Mouse (Mus musculus): ENCODE measurements around the gene Rgs10.

The Rgs10 gene

DNA sequence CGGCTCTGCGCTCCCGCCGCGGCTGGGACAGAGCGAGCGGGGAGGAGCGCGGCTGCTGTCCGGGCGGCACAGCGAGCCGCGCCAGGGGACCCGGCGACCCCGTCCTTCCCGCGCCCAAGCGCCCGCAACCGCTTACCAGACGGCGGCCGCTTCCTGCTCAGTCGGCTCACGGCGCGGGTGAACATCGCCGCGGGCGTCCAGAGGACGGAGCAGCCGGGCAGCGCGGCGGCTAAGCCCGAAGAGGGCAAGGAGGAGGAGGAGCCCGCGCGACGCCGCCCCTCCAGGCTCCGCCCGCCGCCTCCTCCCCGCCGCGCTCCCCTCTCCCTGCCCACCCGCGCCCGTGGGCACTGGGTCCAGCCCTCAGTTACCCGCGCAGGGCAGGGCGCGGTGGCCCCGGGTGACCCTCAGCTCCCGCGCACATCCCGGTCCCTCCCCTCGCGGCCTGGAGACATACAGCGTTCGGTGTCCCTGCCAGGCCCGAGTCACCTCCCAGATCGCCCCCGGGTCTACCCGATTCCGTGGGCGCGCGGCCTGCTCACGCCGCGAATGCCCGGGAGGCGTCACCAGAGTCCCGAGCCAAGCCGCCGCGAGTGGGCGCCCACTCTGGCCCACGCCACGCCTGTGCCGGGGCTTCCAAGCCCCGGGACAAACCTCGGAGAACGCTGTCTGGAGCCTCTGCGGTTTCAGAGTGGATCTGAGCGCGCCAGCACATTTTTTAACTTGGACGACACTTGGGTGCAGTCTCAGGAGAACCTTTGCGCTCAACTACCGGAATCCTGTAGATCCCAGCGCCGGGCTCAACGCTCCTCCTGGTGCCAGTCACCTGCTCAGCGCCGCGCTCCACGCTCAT lies at the start of gene Rgs10:
Gene Rgs10, minus strand, starts transcription at position 829 of the 850 bp plus-strand sequence.
- in situ Hi-C loops (cut with MboI, MseI): no loop called here

DNA sequence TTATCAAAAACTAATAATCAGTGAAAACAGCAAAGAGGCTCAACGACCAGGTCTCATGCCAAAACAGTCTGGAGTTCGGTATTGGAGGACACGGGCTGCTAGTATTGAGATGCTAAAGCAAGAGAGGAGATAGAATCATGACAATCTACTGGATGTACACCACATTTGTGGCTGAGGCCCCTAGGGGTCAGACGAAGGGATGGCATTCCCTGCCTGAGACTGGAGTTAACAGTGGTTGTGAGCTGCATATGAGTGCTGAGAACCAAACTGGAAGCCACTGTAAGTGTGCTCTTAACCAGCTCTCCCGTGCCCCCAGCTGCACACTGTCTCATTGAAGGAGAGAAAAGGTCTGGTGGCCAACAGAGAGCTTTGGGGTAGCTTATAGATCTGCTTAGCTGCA lies 43.8 kb upstream of the Rgs10 start:
- in situ Hi-C loops (cut with MboI, MseI): loop anchor here (5.0 kb wide), 1 partner anchor 85 kb away; no protein-coding TSS in a partner anchor

DNA sequence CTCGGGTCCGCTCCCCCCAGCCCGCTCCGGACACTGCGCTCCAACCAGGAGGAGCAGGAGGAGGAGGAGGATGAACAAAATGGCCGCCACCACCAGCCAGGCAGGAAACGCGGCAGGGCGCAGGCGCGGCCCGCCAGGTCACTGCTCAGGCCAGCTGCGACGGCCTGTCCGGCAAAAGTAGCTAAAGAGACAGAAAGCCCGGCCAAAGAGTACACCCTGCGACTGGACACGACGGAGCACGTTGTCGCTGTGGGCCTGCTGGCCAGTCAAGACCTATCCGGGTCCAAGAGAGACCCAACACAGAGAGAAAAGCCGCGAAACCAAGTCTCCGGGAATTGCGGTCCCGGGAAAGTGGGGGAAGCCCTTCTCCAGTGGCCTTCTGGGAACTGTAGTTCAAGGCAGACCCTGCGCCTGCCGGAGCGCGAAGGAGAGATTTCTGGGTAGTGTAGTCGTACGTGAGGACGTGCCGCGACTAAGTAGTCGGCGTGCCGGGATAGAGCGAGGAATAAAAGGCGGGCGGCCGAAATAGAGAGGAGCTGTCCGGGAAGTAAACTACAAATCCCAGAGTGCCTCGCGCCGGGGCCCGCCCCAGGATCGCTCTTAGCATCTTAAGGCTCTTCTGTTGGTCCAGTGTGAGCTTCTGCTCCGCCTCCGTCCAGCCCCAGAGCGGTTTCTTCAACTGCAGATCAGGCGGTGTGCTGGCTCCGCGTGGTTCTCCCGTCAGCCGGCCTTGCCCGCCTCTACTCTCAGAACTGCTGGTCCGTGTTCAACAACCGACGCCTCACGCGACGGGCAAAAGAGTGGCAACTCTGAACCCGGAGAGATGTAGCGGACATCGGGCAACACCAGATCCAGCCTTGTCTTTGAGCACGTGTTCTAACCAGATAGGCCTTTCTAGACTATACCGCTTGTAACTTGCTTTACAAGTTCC lies 43.0 kb upstream of the Rgs10 start, which contains the start of gene Tial1:
Gene Tial1, minus strand, starts transcription at position 433 of the 931 bp plus-strand sequence.
- in situ Hi-C loops (cut with MboI, MseI): loop anchor here (5.0 kb wide), 1 partner anchor 84 kb away; no protein-coding TSS in a partner anchor

DNA sequence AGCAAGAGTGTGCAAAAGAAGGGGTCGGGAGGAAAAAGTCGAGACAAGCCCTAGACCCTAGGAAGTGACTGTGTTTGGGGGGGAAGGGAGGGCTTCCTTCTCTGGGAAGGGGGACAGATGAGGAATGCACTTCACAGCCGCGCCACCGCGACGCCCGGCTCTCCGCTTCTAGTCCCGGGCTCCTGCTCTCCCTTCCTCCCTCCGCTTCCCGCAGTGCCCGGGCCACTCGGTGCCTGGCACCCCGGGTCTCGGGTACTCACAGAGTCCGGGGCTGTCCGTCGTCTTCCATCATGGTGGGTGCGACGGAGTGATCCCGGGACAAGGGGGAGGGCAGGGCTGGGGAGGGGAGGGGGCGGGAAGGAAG lies 42.3 kb upstream of the Rgs10 start:
- in situ Hi-C loops (cut with MboI, MseI): loop anchor here (5.0 kb wide), 1 partner anchor 84 kb away; no protein-coding TSS in a partner anchor

DNA sequence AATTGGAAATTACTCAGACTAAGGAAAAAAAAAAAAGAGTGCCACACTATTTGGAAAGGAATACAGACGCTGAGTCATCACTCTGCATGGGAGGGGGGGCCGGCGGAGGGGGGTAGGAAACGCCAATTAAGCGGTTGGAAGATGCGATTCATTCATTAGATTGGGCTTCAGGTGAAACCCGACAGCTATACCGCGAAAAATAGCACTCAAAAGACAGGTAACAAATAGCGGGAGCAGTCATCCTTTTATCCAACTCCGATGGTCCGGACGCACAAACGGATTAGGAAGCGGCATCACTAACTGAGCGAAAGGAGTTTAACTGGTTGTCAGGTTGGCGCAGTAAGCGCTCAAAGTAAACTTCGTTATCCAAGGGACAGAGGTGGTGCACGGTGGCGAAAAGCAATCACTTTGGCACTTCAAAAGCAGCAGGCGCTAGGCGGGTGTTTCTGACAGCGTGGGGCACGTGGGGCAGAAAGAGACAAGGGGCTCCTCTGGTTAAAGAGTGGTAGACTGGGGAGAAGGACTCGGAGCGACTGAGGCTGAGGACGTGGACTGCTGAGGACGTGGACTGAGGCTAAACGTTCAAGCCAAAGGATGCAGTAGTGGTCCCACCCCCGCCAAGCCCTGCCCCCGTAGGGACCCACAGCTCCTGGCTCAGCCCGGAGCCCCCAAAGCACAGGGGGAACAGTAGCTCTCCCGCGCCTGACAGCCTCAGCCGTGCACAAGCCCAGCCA lies 41.7 kb upstream of the Rgs10 start:
- in situ Hi-C loops (cut with MboI, MseI): loop anchor here (5.0 kb wide), 1 partner anchor 83 kb away; no protein-coding TSS in a partner anchor

DNA sequence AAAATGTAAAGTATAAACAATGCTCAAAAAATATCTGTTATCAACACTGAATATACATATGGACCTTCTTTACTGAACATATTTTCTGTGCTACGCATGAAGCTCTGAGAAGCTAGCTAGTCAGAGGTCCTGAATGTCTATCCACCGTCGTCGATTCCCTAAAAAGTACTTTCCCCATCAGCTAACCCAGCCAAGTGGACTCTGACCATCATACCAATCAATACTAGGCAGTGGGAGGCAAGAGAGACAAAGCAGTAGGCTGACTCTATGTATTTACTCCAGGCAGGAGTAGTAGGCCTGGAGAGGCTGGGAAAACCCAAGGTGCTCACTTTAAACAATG lies 41.2 kb upstream of the Rgs10 start:
- in situ Hi-C loops (cut with MboI, MseI): loop anchor here (5.0 kb wide), 1 partner anchor 82 kb away; no protein-coding TSS in a partner anchor

DNA sequence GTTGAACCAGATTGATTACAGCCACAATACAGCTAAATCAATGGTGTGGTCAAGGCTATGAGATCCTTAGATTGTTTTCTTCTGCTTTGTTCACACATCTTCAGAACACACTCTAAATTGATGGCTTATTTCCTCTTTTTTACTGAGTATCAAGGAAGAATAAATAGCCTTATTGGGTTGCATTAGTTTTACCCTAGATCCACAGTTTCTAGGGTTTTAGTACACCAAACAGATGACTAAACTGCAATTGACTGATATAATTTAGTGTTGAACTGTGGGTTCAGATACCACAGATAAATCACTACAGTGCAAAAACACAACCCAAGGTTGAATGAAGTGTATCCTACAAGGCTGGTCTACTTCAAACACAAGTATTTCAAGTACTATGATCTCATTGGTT lies 39.5 kb upstream of the Rgs10 start:
- in situ Hi-C loops (cut with MboI, MseI): no loop called here

DNA sequence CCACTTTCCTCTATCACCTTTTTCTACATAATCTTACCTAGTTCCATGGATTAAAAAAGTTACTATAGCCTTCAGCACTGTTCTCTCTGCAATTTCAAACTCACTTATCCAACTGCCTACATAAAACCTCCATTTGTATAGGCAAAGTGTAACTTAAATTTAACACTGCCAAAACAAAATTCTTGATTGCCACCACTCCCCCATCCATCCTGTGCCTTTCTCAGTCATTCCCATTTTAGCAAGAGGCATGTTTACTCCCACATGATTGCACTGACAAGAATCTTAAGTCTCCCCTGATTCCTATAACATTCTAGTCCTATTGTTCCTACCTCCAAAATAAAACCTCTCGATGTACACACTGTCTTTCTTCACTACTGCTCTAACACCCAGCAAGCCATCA lies 34.2 kb upstream of the Rgs10 start:
- in situ Hi-C loops (cut with MboI, MseI): loop anchor here (5.0 kb wide), 1 partner anchor 250 kb away; no protein-coding TSS in a partner anchor

DNA sequence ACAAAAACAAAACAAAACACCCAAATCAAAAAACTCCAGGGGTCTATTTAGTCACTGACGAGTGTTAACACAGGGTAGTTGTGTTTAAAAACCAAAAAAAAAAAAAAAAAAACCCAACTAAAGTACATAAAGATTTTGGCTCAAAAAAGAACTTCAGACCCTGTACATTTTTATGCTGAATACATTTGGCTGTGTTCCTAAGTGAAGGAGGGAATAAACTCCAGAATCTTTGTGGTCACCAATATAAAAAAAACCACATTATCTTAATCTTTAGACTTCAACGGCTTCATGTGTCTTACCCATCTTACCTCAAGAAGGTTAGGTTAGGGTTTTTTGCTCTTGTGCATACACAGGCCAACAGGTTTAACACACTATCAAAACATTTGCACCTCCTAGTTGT lies 22.0 kb upstream of the Rgs10 start:
- in situ Hi-C loops (cut with MboI, MseI): no loop called here

DNA sequence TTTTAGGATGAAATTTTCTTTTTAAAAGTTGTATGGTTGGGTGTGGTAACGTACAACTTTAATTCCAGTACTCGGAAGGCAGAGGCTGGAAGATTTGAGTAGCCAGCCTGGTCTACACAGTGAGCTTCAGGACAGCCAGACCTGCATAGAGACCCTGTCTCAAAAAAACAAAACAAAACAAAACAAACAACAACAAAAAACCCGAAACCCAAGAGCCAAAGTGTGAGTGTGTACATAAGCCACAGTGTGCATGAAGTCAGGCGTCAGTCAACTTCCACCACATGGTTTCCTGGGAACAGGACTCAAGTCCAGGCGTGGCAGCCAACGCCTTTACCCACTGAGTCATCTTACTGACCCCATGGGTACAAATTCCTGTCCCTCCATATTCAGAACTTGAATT lies 20.7 kb upstream of the Rgs10 start:
- in situ Hi-C loops (cut with MboI, MseI): no loop called here

DNA sequence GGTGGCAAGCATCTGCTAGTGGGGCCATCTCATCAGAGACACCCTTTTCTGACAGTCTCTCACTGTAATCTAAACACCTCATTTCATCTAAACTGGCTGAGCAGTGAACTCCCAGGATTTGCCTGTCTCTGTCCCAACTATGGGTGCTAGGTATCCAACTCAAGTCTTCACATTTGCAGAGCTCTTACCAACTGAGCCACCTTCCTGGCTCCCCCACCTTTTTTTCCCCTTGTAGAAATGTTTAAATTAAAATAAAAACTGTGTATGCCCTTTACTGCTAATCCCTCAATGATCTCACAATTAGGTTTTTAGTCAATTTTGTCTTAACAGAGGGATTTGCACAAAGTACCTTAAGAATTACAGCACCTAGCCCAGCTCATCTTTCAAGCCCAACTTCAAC lies 19.6 kb upstream of the Rgs10 start:
- in situ Hi-C loops (cut with MboI, MseI): no loop called here

DNA sequence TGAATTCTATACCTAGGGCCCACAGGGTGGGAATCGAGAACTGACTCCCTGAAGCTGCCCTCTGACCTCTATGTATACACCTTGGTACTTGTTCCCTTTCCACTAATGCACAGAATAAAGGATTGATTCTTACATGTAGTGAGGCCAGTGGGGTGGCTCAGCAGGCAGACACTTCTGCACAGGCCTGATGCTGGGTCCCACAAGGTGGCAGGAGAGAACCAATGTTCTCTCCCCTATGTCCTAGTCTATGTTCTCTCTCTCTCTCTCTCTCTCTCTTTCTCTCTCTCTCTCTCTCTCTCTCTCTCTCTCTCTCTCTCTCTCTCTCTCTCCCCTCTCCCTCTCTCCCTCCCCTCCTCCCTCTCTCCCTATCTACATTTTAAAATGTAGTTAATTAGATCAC lies 14.7 kb upstream of the Rgs10 start:
- in situ Hi-C loops (cut with MboI, MseI): no loop called here

DNA sequence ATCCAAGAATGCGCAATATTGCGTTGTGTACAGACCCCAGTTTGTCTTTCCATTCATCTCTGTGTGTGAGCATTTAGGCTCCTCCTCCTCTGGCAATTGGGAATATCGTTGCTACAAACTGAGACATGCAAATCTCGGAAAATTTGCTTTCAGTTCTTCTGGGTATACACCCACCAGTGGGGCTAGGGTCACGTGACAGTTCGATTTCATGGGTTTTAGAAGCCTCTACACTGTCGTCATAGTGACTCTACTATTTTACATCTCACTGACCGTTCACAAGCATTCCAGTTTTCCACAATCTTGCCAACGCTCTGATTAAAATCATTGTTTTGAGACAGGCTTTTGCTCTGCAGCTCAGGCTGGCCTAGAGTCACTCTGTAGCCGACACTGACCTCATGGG lies 14.0 kb upstream of the Rgs10 start:
- in situ Hi-C loops (cut with MboI, MseI): no loop called here

DNA sequence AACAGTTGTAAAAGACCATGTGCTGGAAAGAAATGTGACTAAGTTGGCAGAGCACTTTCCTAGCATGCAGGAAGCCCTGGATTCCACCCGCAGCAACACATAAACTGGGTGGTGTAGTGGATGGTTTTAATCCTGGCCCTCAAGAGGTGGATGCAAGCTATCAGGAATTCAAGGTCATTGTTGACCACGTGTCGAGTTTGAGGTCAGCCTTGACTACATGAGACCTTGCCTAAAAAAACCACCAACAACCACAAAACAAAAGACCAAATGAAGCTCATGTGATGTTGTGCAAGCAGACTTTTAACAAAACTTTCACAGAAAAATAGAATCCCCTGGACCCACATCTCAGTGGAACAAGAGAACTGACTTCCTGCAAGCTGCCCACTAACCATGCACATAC lies 3.9 kb upstream of the Rgs10 start:
- in situ Hi-C loops (cut with MboI, MseI): no loop called here

DNA sequence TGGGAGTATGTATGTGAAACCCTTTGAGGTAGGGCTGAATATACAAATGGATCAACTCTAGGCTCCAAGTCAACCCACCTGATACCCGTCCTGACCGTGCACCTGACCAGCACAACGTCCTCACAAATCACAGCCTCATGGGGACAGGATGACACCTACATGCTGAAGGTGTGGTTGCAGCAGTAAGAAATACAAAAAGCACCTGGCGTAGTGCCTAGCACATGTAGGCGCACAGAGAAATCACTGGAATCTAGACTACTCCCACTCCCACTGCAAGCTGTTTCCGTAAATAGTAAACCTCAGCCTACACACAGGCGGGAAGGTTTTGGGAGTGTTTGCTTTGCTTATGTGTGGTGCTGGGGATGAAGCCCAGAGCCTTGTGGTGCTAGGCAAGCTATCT lies 3.1 kb upstream of the Rgs10 start:
- in situ Hi-C loops (cut with MboI, MseI): no loop called here

DNA sequence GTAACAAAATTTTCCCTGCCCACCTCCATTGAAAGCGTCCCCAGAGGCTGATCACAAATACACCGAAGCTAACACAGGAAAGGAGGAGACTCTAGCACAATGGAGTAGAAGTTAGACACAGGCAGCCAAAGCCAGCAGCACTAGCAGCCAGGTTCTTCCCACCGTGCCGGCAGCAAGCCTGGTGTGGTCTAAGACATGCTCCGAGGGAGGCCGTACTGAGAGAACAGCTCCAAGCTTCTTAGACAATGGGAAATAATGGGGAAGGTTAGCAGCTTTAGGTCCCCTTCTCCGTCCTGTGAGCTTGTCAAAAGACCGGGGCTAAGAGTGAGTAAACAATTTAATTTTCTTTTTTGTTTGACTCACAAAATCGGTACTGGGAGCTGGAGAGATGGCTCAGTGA lies 1.1 kb upstream of the Rgs10 start:
- in situ Hi-C loops (cut with MboI, MseI): no loop called here

DNA sequence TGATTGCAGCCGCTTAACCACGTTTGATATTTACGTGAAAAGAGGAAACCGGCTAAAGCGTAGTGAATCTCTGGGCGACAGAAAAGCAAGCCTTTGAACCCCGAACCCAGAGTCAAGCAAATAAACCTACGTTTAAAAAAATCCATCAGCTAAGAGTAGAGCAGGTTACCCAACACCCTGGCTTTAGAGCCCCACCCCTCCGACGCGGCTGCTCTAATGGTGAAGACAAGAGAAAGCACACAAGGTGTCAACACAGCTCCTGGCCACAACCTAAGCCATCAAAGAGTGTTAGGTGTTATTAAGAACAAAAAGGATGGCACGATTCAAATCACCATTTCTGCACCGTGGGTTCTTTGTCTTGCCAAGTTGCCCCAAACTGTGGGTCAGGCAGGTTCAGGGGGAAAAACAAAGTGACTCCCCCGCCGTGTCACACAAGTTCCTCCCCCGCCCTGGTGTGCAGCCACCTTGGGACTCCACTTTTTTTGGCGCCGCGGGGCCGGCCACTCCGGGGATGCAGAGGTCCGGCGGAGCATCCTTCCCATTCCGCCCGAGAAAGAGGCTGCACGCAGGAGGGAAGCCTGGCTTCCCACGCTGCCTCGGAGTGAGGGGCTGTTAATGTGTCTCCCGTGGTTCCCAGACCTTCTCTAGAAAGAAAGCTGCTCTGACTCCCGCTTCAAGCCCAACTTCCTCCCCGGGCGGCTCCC lies 1.2 kb downstream of the Rgs10 start:
- in situ Hi-C loops (cut with MboI, MseI): no loop called here

DNA sequence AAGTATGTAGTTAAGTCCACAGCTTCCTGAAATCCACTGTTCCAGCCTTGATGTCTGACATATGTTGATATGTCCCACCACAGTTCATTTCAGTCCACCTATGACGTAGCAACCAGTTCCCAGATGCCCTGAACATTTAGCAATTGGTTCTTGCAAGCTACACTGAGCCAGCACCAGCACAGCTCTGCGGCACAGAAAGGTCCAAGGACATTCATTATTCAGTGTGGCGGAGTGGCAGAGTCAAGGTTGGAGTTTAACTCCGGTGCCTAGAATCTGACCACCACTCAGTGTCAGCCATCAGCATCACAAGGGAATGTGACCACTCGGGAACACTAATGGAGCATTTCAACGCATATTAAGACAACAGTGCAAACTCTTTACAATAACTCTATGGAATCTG lies 1.9 kb downstream of the Rgs10 start:
- in situ Hi-C loops (cut with MboI, MseI): no loop called here

DNA sequence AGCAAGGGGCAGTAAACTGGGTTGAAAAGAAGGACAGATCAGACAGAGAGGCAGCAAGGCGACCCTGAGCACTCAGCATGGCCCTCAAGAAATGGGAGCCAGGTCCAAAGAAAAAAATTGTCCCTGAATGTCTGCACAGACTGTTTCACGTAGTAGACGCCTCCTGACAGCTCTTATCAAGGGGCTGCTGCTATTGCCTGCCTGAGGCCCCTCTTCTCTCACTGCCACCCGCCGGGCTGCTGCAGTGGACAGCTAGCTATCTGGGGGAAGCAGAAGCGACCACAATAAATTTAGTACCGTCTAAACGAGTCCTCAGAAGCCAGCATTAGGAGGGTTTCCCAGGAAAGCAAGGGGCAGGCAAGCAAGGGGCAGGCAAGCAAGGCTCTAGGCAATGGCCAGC lies 4.1 kb downstream of the Rgs10 start:
- in situ Hi-C loops (cut with MboI, MseI): loop anchor here (5.0 kb wide), 1 partner anchor 37 kb away; no protein-coding TSS in a partner anchor

DNA sequence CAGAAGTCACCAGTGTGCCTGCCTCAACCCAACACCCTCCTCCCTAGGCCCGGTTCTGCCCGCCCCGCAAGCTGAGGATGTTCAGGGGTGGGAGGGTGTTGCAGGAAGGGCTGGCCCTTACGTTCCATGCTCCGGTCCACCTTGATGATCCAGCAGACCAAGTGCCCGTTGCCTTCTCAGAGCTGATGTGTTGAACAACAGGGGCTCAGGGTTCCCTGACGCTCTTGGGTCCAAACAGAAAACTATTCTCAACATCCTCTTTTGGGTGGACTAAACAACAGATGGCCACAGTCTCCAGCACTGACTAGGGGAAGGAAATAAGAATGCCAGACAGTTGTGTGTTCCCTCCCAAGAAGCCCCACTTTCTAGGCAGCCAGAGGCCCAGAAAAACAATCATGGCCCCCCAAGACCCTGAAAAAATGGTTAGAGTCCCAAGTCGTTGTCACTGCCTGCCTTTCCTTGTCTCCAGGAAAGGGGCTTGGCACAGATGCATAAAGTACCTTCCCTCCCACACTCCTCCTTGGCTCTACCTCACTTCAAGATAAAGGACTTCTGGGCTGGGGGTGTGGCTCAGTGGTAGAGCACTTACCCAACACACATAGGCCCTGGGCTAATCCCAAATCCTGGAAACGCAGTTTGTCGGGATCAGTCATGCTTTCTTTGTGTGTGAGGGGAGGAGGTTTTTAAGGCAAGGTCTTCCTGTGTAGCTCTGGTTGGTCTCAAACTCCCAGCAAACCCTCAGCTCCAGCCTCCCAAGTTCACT lies 6.3 kb downstream of the Rgs10 start:
- in situ Hi-C loops (cut with MboI, MseI): loop anchor here (5.0 kb wide), 1 partner anchor 35 kb away; no protein-coding TSS in a partner anchor
